ENCODE assay signal across 16 mouse cellular contexts in the genomic region with DNA sequence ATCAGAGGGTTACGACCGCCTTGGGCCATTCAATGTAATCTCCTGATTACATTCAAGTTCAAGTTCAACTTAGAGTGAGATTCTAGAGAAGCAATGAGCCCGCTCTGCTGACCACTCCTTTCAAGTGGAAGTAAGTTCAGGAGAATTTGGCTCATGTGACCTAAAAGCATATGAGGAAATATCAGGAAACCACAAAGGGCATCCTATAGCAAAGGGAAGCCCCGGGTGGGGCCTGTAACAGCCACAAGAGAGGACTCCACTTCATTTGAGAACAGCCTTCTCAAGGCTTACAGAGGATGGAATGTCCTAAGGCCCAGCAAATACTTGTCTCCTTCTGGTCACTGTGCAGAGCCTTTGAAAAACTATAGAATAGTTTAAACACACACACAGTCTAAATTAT. TPM values are rescaled to one million over a fixed set of nuclear protein-coding genes. Genes with fewer than 3 reads are reported as not detected.
DNase-seq lines count a peak whose midpoint lies in the region; ATAC-seq and TF ChIP-seq lines count a peak whose summit lies in the region.
"Had no signal": no experiment of that assay in that cellular context is flagged by ENCODE, and none has a peak within 500 bp of the region (broad histone marks: within the 10 kb centered on the region; RNA-seq: fewer than 3 reads in every experiment).

No protein-coding gene starts in this region.

- no peak overlapping the region for H3K4me2 ChIP-seq in heart, embryonic 11.5 days
- H3K4me2 ChIP-seq: forebrain, embryonic 12.5 days; hindbrain, embryonic 12.5 days had no signal

- peaks cover 51% of the 10 kb centered on the region for H3K36me3 ChIP-seq in C2C12 (ENCODE audit: control insufficient read depth, insufficient read depth)
- H3K36me3 ChIP-seq in megakaryocyte, embryonic 14.5 days (replicated peaks; ENCODE audit: low read length), result peaks cover 42% of the 10 kb centered on the region
- no peaks in the 10 kb centered on the region for H3K36me3 ChIP-seq in heart, embryonic 11.5 days (ENCODE audit: control insufficient read depth, insufficient read depth, low read length)
- H3K36me3 ChIP-seq: forebrain, embryonic 12.5 days; hindbrain, embryonic 12.5 days; midbrain, embryonic 10.5 days had no signal

- H3K27ac ChIP-seq in heart, embryonic 11.5 days (ENCODE audit: low read depth, low read length), result no peak overlapping the region
- H3K27ac ChIP-seq: forebrain, embryonic 12.5 days; hindbrain, embryonic 12.5 days; midbrain, embryonic 10.5 days had no signal

- H3K27me3 ChIP-seq in C2C12 (ENCODE audit: control insufficient read depth, insufficient read depth, insufficient read length), result no peaks in the 10 kb centered on the region
- no peaks in the 10 kb centered on the region for H3K27me3 ChIP-seq in megakaryocyte, embryonic 14.5 days (replicated peaks)
- H3K27me3 ChIP-seq in heart, embryonic 11.5 days (ENCODE audit: control insufficient read depth, insufficient read depth, low read length), result no peaks in the 10 kb centered on the region
- H3K27me3 ChIP-seq: forebrain, embryonic 12.5 days; hindbrain, embryonic 12.5 days had no signal

- DNase-seq in 3T3-L1 (ENCODE audit: low read depth, low spot score), result peak; percentile 48
- DNase-seq in induced T-regulatory cell, adult 2 months (ENCODE audit: low read depth), result peak; percentile 36
- DNase-seq in frontal cortex, postnatal 36 days (ENCODE audit: low spot score in 2 of 2), result no peak
- DNase-seq in thymus, postnatal 36 days, result no peak
- DNase-seq: cerebellum, adult 11 months; heart, adult 11 months; kidney, postnatal 25 days; layer of hippocampus, adult 9-11 months; right cerebral cortex, adult 18-20 months had no signal

- H3K79me2 ChIP-seq in C2C12 (ENCODE audit: control insufficient read depth, insufficient read depth), result peaks cover 95% of the 10 kb centered on the region

- peaks cover 99% of the 10 kb centered on the region for H3K4me1 ChIP-seq in megakaryocyte, embryonic 14.5 days
- peaks cover 47% of the 10 kb centered on the region for H3K4me1 ChIP-seq in heart, embryonic 11.5 days (ENCODE audit: control insufficient read depth, insufficient read depth, low read length)
- H3K4me1 ChIP-seq: hindbrain, embryonic 12.5 days had no signal

- H3ac ChIP-seq in C2C12 (ENCODE audit: control insufficient read depth, insufficient read length, low read depth), result no peak overlapping the region

- no peak for ATAC-seq in heart, embryonic 11.5 days (replicated peaks; ENCODE audit: insufficient number of reproducible peaks, low FRiP score, low TSS enrichment)
- ATAC-seq: intestine, embryonic 16.5 days had no signal

- TF ChIP-seq CTCF in C2C12 (IDR thresholded peaks at IDR 0.05; ENCODE audit: control insufficient read depth, insufficient read depth, insufficient read length), result no peak

- no peaks in the 10 kb centered on the region for H3K9me3 ChIP-seq in megakaryocyte, embryonic 14.5 days
- H3K9me3 ChIP-seq in heart, embryonic 11.5 days (replicated peaks; ENCODE audit: control insufficient read depth, low read length), result no peaks in the 10 kb centered on the region
- H3K9me3 ChIP-seq: forebrain, embryonic 12.5 days; hindbrain, embryonic 12.5 days; midbrain, embryonic 10.5 days had no signal

- H3K79me3 ChIP-seq in C2C12 (ENCODE audit: low read depth), result peaks cover 79% of the 10 kb centered on the region

- H3K4me3 ChIP-seq in C2C12 (ENCODE audit: insufficient read depth, poor library complexity, severe bottlenecking), result no peak overlapping the region
- peak overlapping the region; percentile 20 for H3K4me3 ChIP-seq in megakaryocyte, embryonic 14.5 days (replicated peaks)
- no peak overlapping the region for H3K4me3 ChIP-seq in heart, embryonic 11.5 days (ENCODE audit: low read depth, low read length)
- H3K4me3 ChIP-seq: forebrain, embryonic 12.5 days; hindbrain, embryonic 12.5 days; midbrain, embryonic 10.5 days had no signal

- 66% methylated on average over 4 of the region's 4 CpGs for WGBS in heart, embryonic 11.5 days (ENCODE audit: insufficient replicate concordance)

- H3K9ac ChIP-seq in heart, embryonic 11.5 days (ENCODE audit: low read depth, low read length), result no peak overlapping the region
- H3K9ac ChIP-seq: forebrain, embryonic 12.5 days; hindbrain, embryonic 12.5 days had no signal

TF ChIP-seq in C2C12, 6 proteins besides CTCF, POLR2A, EP300 and RAD21:
- TF ChIP-seq CEBPB (IDR thresholded peaks at IDR 0.05; ENCODE audit: low read depth) (no peak), USF1 (IDR thresholded peaks at IDR 0.05; ENCODE audit: low read depth) (peak; percentile 30)

RNA-seq across cellular contexts. Expression of gene Cdc42ep3, which starts 7.6 kb away (rescaled TPM):
- polyA plus RNA-seq in C2C12 (2012; fragmentation: generic; extraction: Trizol), result 32.5 TPM
- 0.99 and 5.5 TPM in 2 replicates for polyA plus RNA-seq in megakaryocyte, embryonic 14.5 days (2012; ENCODE audit: insufficient read depth, low replicate concordance)
- polyA plus RNA-seq in heart, embryonic 11.5 days (2014; fragmentation: Nextera tagmentation; extraction: Ambion mirVana), result 35.0 and 36.0 TPM in 2 replicates

Comparison
In these comparisons a context has a peak if more than half of its experiments do, and no peak if none do; other contexts are left out.
1. DNase-seq: peak in 3T3-L1 (single experiment) and induced T-regulatory cell, adult 2 months (single experiment); none in frontal cortex, postnatal 36 days (0 of 2) and thymus, postnatal 36 days (0 of 2).